In genomic region chr3:21638886-21639285, GRCm38 (mm10) we compare ENCODE assay signal across 14 mouse cellular contexts.
DNase-seq lines count a peak whose midpoint lies in the region; ATAC-seq and TF ChIP-seq lines count a peak whose summit lies in the region.
"Had no signal": no experiment of that assay in that cellular context is flagged by ENCODE, and none has a peak within 500 bp of the region (broad histone marks: within the 10 kb centered on the region; RNA-seq: fewer than 3 reads in every experiment).

No protein-coding gene starts in this region.

- H3K4me3 ChIP-seq in limb, embryonic 15.5 days: no peak overlapping the region
- no peak overlapping the region for H3K4me3 ChIP-seq in limb, embryonic 10.5 days
- H3K4me3 ChIP-seq in stomach, postnatal 0 days (ENCODE audit: low read depth, low read length): no peak overlapping the region
- H3K4me3 ChIP-seq: embryonic facial prominence, embryonic 12.5 days; heart, adult 2 months; megakaryocyte, embryonic 14.5 days; neural tube, embryonic 13.5 days had no signal

- H3K4me1 ChIP-seq in limb, embryonic 15.5 days: no peaks in the 10 kb centered on the region; the same call in 1 of the 2 replicates
- H3K4me1 ChIP-seq in limb, embryonic 10.5 days: 0 out of 2 replicates have a peak, but pooled peaks cover under 1% of the 10 kb centered on the region
- H3K4me1 ChIP-seq in stomach, postnatal 0 days (replicated peaks; ENCODE audit: control insufficient read depth, insufficient read depth): 0 out of 2 replicates have a peak, but pooled peaks cover 2% of the 10 kb centered on the region
- H3K4me1 ChIP-seq: embryonic facial prominence, embryonic 12.5 days had no signal

- H3K27me3 ChIP-seq in limb, embryonic 15.5 days: no peaks in the 10 kb centered on the region
- no peaks in the 10 kb centered on the region for H3K27me3 ChIP-seq in limb, embryonic 10.5 days (ENCODE audit: low read depth, poor library complexity, severe bottlenecking)
- no peaks in the 10 kb centered on the region for H3K27me3 ChIP-seq in stomach, postnatal 0 days (ENCODE audit: control insufficient read depth, insufficient read depth, low read length)
- H3K27me3 ChIP-seq: embryonic facial prominence, embryonic 12.5 days; megakaryocyte, embryonic 14.5 days; neural tube, embryonic 13.5 days had no signal

- 0 out of 2 replicates have a peak overlapping the region, but pooled peaks have one; percentile 5 for H3K27ac ChIP-seq in limb, embryonic 15.5 days
- no peak overlapping the region for H3K27ac ChIP-seq in limb, embryonic 10.5 days
- 0 out of 2 replicates have a peak overlapping the region, but pooled peaks have one; percentile 26 for H3K27ac ChIP-seq in stomach, postnatal 0 days (replicated peaks)
- H3K27ac ChIP-seq: embryonic facial prominence, embryonic 12.5 days; heart, adult 2 months; liver, embryonic 14.5 days; neural tube, embryonic 13.5 days had no signal

- no peak for TF ChIP-seq EP300 in stomach, postnatal 0 days (optimal IDR thresholded peaks at IDR 0.05)

- no peak for ATAC-seq in CD4-positive, CD25-positive, alpha-beta regulatory T cell, adult 4 months
- ATAC-seq in limb, embryonic 15.5 days (ENCODE audit: insufficient number of reproducible peaks, low FRiP score, low TSS enrichment, low read depth): no peak
- ATAC-seq in stomach, postnatal 0 days (ENCODE audit: low FRiP score, low TSS enrichment): no peak
- ATAC-seq in monocyte, adult 5-6 weeks (replicated peaks; ENCODE audit: insufficient number of reproducible peaks, low FRiP score, low TSS enrichment, poor library complexity, severe bottlenecking): no peak

- DNase-seq in CD4-positive, CD25-positive, alpha-beta regulatory T cell, adult 2 months (ENCODE audit: low read depth, low spot score): peak; percentile 4
- DNase-seq in limb, embryonic 10.5 days (ENCODE audit: low spot score): no peak
- DNase-seq in cerebellum, adult 9-10 months: peak; percentile 76
- no peak for DNase-seq in stomach, postnatal 0 days (ENCODE audit: low spot score)
- no peak for DNase-seq in kidney, postnatal 10 days
- DNase-seq: heart, adult 2 months; kidney, postnatal 36 days had no signal

- no peaks in the 10 kb centered on the region for H3K36me3 ChIP-seq in limb, embryonic 15.5 days
- no peaks in the 10 kb centered on the region for H3K36me3 ChIP-seq in limb, embryonic 10.5 days
- H3K36me3 ChIP-seq in stomach, postnatal 0 days (ENCODE audit: control insufficient read depth, insufficient read depth, low read length): no peaks in the 10 kb centered on the region
- H3K36me3 ChIP-seq: embryonic facial prominence, embryonic 12.5 days; neural tube, embryonic 13.5 days had no signal

- WGBS in limb, embryonic 15.5 days: 64% methylated on average over 5 of the region's 5 CpGs
- 87% methylated on average over 5 of the region's 5 CpGs for WGBS in limb, embryonic 10.5 days
- WGBS in stomach, postnatal 0 days: 49% methylated on average over 5 of the region's 5 CpGs

- no peak overlapping the region for H3K9ac ChIP-seq in limb, embryonic 15.5 days
- no peak overlapping the region for H3K9ac ChIP-seq in stomach, postnatal 0 days (ENCODE audit: low read length)
- H3K9ac ChIP-seq: embryonic facial prominence, embryonic 12.5 days; liver, embryonic 14.5 days; neural tube, embryonic 13.5 days had no signal

- H3K4me2 ChIP-seq in limb, embryonic 15.5 days: no peak overlapping the region
- H3K4me2 ChIP-seq in stomach, postnatal 0 days (replicated peaks; ENCODE audit: low read depth): no peak overlapping the region
- H3K4me2 ChIP-seq: embryonic facial prominence, embryonic 12.5 days; neural tube, embryonic 13.5 days had no signal

- no peak for TF ChIP-seq CTCF in stomach, postnatal 0 days (IDR thresholded peaks at IDR 0.05; ENCODE audit: low read depth)

- no peaks in the 10 kb centered on the region for H3K9me3 ChIP-seq in limb, embryonic 15.5 days
- no peaks in the 10 kb centered on the region for H3K9me3 ChIP-seq in limb, embryonic 10.5 days (replicated peaks)
- H3K9me3 ChIP-seq in stomach, postnatal 0 days (ENCODE audit: control insufficient read depth, low read length): no peaks in the 10 kb centered on the region
- H3K9me3 ChIP-seq: embryonic facial prominence, embryonic 12.5 days; megakaryocyte, embryonic 14.5 days; neural tube, embryonic 13.5 days had no signal

Comparison
In these comparisons a context has a peak if more than half of its experiments do, and no peak if none do; other contexts are left out.
1. DNase-seq: peak in CD4-positive, CD25-positive, alpha-beta regulatory T cell, adult 2 months (single experiment) and cerebellum, adult 9-10 months (single experiment); none in limb, embryonic 10.5 days (single experiment), stomach, postnatal 0 days (single experiment) and kidney, postnatal 10 days (single experiment).